Mouse (Mus musculus) liver, adult 2 months (tissue): ENCODE measurements around the gene Ccpg1.

ENCODE experiments used
- CTCF ChIP-seq: fragments of 200-500 bp; IDR thresholded peaks from 2 replicates; pipeline ENCODE4 v1.5.1; 2011; ENCODE audit warnings: low read depth, low read length, control low read depth
- POLR2A ChIP-seq: fragments of 200-500 bp; IDR thresholded peaks from 2 replicates; pipeline ENCODE4 v1.6.1; 2011; ENCODE audit warnings: low read length, control low read depth; ENCODE audit not compliant: insufficient read depth; ENCODE audit errors: extremely low read depth

DNA sequence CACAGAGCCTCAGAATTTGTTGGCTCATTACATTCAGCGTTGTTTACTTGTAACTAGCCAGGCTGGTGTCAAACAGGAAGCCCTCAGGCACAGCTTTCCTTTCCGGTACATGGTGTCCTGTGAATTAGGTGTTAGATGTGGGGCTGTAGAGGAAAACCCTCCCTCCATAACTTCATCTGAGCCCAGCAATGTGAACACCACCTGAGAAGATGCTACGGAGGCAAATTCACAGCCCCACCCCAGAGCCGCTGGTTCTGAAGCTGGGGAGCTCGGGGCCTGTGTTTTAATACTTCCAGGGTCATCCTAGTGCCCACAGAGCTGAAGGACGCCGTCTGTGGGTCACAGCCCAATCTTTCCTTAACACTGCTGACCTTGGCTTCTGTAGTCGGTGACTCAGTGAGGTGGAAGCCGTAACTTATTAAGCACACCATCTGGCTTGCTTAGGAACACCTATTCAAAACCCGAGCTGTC lies 70.2 kb downstream of the Ccpg1 start:
- TF ChIP-seq CTCF (no peak), POLR2A (no peak)
